Mouse (Mus musculus): ENCODE measurements around the gene Plekhg1. TPM values are rescaled to one million over a fixed set of nuclear protein-coding genes. Genes with fewer than 3 reads are reported as not detected.

Gene Plekhg1
- total RNA-seq, 2 experiments from 2014 or later: 2.0 to 2.7 TPM

DNA sequence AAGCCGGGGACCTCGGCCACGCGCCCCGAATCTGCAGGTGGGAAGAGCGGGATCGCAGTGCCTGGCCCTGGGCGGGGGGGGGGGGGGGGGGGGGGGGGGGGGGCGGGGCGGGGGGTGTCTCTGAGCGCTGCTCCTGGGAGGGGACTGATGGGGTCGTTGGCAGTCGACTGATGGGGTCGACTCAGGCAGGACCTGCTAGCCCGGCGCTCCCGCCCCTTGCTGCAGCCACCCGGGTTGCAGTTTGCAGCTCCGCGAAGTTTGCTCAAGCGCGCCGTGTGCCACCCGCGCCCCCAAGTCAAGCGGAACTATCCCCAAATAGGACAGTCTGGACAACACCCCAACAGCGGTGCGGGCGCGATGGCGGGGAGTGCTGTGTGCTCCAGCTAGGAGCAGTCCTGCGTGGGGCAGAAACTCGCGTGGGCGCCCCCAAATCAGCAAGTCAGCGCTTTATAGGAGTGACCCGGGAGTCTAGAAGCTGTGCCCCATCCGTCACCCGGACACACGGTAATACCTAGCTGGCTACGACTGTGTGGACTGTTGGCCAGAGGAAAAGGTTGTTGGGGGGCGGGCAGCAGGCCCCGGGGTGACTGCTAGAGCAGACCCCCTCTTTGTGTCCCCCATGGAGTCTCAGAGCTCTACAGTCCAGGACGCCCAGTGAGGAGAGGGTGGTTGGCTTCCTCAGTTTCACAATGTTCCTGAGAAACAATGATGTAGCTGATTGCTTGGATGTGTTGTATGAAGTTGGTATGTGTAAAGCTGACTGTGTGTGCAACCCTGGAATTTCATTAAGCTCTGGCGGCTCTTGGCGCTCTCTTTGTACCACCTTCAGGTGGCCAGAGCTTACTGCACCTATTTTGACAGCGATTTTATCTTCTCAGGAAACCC lies 582 bp downstream of the Plekhg1 start:
- no peak for ATAC-seq (replicated peaks; ENCODE audit: low FRiP score, poor library complexity, severe bottlenecking)

GRCm38 (mm10) chr10:3741791-3742190 lies 1.6 kb downstream of the Plekhg1 start:
- ATAC-seq (replicated peaks; ENCODE audit: low FRiP score, poor library complexity, severe bottlenecking): no peak

- no peak for ATAC-seq (replicated peaks; ENCODE audit: low FRiP score, poor library complexity, severe bottlenecking)
Measured at GRCm38 (mm10) chr10:3743069-3743468, 2.9 kb downstream of the Plekhg1 start.

GRCm38 (mm10) chr10:3743826-3744225 lies 3.7 kb downstream of the Plekhg1 start:
- ATAC-seq (replicated peaks; ENCODE audit: low FRiP score, poor library complexity, severe bottlenecking): no peak

- ATAC-seq (replicated peaks; ENCODE audit: low FRiP score, poor library complexity, severe bottlenecking): no peak
Measured at GRCm38 (mm10) chr10:3746794-3747518, 6.8 kb downstream of the Plekhg1 start.

GRCm38 (mm10) chr10:3749580-3749979 lies 9.4 kb downstream of the Plekhg1 start:
- ATAC-seq (replicated peaks; ENCODE audit: low FRiP score, poor library complexity, severe bottlenecking): no peak

DNA sequence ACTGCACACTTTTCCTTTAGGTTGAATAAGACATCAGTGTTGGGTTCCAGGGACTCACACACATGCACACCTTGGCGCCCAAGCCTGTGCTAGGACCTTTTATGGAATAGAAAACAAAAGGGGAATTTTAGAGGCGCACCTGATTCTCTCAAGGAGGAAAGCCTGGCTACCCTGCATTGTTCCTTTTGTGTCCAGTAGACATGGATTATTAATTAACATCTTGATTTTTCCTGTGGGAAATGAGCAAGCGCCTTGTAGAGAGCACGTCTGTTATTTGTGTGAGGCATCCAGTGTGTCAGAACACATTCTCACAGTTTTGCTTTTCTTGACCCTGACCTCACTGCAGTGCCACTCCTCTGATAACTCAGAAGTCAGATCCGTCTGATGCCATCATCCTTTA lies 21.8 kb downstream of the Plekhg1 start:
- ATAC-seq (replicated peaks; ENCODE audit: low FRiP score, poor library complexity, severe bottlenecking): no peak

DNA sequence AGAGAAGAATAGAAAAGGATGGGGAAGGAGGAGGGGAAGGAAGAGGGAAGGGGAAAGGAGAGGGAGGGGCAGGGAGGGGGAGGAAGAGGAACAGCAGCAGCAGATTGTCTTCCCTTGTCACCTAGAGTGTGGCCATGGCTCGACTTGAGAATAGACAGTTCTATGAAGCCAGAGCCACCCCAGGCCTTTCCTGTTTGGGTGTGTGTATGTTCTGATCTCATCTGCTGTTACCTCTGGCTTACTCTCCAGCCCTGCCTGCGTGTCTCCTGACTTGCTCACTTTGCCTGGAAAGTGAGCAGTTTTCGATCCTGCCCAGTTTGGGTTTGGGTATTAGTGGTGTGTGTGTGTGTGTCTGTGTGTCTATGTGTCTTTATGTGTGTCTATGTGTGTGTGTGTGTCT lies 23.0 kb downstream of the Plekhg1 start:
- ATAC-seq (replicated peaks; ENCODE audit: low FRiP score, poor library complexity, severe bottlenecking): no peak

GRCm38 (mm10) chr10:3769131-3769530 lies 29.0 kb downstream of the Plekhg1 start:
- no peak for ATAC-seq (replicated peaks; ENCODE audit: low FRiP score, poor library complexity, severe bottlenecking)

DNA sequence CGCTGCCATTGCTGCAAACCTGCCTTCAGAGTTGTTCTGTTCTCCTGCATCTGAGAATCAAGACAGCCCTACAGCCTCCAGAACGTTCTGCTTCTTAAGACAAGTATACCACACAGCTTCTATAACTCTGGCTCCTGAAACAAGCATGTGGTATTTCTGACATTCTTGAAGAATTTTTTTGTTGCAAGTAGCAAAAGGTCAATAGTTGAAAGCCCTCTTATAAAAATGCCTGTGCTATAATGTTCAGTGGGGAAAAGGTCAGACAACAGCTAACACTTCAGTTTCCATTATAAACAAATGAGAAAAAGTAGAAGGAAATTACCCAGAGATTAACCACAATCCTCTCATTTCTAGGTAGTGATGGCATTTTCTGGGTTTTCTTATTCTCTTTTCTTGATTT lies 34.2 kb downstream of the Plekhg1 start:
- no peak for ATAC-seq (replicated peaks; ENCODE audit: low FRiP score, poor library complexity, severe bottlenecking)

GRCm38 (mm10) chr10:3776761-3777160 lies 36.6 kb downstream of the Plekhg1 start:
- no peak for ATAC-seq (replicated peaks; ENCODE audit: low FRiP score, poor library complexity, severe bottlenecking)

GRCm38 (mm10) chr10:3785362-3785761 lies 45.2 kb downstream of the Plekhg1 start:
- no peak for ATAC-seq (replicated peaks; ENCODE audit: low FRiP score, poor library complexity, severe bottlenecking)

DNA sequence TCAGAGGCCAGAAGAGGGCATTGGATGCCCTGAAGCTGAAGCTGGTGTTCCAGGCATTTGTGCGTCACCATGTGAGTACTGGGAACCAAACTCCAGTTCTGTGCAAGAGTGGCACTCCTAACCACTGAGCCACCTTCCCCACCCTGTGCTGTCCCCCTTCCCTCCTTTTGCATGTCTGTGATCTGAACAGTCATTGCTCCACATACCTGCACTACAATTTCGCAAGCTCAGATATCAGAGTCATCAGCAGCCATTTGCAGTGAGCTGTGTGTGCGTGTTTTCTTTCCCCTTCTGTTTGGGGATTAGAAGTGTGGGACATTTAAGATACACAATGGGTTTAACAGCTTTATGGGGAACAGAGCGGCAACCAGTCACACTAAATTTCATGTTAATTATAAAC lies 46.4 kb downstream of the Plekhg1 start:
- no peak for ATAC-seq (replicated peaks; ENCODE audit: low FRiP score, poor library complexity, severe bottlenecking)

DNA sequence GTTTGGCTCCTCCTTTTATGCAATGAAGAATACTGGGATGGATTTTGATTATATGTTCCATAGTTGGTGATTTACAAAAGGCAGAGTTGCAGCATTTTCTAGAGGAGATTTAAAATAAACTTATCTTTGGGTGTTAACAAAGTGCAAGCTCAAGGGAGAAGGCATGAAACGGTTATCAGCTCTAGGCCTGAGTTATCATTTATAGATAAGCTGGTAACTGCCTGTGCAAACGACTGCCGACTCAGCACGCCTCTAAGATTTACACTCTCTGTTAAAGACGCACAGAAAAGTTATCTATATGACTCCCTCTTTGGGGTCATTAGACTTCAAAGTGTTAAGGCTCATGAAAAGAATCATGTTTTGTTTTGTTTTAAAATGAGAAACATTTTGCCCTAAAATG lies 46.8 kb downstream of the Plekhg1 start:
- no peak for ATAC-seq (replicated peaks; ENCODE audit: low FRiP score, poor library complexity, severe bottlenecking)

GRCm38 (mm10) chr10:3793825-3794224 lies 53.7 kb downstream of the Plekhg1 start:
- ATAC-seq (replicated peaks; ENCODE audit: low FRiP score, poor library complexity, severe bottlenecking): no peak

DNA sequence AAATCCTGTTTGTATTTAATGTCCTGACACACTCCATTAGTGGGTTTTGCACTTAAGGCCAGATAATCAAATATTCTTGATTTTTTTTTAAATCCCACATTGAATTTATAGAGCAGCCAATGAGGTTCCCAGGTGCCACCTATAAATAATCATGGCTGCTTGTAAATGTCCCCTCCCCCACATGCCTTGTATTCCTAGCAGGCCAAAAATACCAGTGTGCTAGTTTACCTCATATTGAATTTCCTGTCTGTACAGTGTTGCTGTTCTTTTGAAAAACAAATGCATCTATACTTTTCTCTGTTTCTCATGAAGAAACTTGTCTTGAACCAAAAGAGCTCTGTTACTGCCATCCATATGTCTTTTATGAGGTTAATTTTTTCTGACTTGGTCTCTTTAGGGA lies 59.3 kb downstream of the Plekhg1 start:
- no peak for ATAC-seq (replicated peaks; ENCODE audit: low FRiP score, poor library complexity, severe bottlenecking)

GRCm38 (mm10) chr10:3801254-3801653 lies 61.1 kb downstream of the Plekhg1 start:
- ATAC-seq (replicated peaks; ENCODE audit: low FRiP score, poor library complexity, severe bottlenecking): no peak

- no peak for ATAC-seq (replicated peaks; ENCODE audit: low FRiP score, poor library complexity, severe bottlenecking)
Measured at GRCm38 (mm10) chr10:3805334-3805733, 65.2 kb downstream of the Plekhg1 start.

- ATAC-seq (replicated peaks; ENCODE audit: low FRiP score, poor library complexity, severe bottlenecking): no peak
Measured at GRCm38 (mm10) chr10:3807980-3808379, 67.8 kb downstream of the Plekhg1 start.

- ATAC-seq (replicated peaks; ENCODE audit: low FRiP score, poor library complexity, severe bottlenecking): no peak
Measured at GRCm38 (mm10) chr10:3810476-3811273, 70.5 kb downstream of the Plekhg1 start.

Measured in erythroblast, adult 5-6 weeks (primary cell).